Mouse (Mus musculus) heart, postnatal 0 days (tissue): ENCODE results near the gene Gm44790. TPM values are rescaled to one million over a fixed set of nuclear protein-coding genes. Genes with fewer than 3 reads are reported as not detected.
A peak's percentile ranks its signal among the peaks of the same experiment; 100 is the strongest.

Experiments used
- ATAC-seq: fragments of 200-750 bp; cut with Nextera tagmentation; 2 replicates; pipeline ENCODE4 v1.8.0; 2017; ENCODE audit warnings: low read depth, moderate number of reproducible peaks, moderate library complexity; ENCODE audit not compliant: insufficient read depth
- DNase-seq: peaks from one replicate; pipeline ENCODE4 v3.0.0-alpha.2; 2016; ENCODE audit warnings: low spot score
- H3K27ac ChIP-seq: fragments of 300-500 bp; sonication (generic); 2 replicates; pipeline ENCODE4 v1.5.1; 2014; ENCODE audit warnings: low read depth, mild to moderate bottlenecking
- H3K27me3 ChIP-seq: fragments of 300-500 bp; sonication (generic); 2 replicates; pipeline ENCODE4 v1.6.1; 2014; ENCODE audit warnings: low read length, mixed read lengths; ENCODE audit not compliant: control insufficient read depth, insufficient read depth
- H3K36me3 ChIP-seq: fragments of 300-500 bp; sonication (generic); replicated peaks from 2 replicates; pipeline ENCODE4 v1.6.1; 2014; ENCODE audit warnings: low read length, mixed read lengths; ENCODE audit not compliant: control insufficient read depth, insufficient read depth
- H3K4me1 ChIP-seq: fragments of 300-500 bp; sonication (generic); 2 replicates; pipeline ENCODE4 v1.6.1; 2014; ENCODE audit warnings: antibody characterized with exemption; ENCODE audit not compliant: control insufficient read depth, insufficient read depth
- H3K4me2 ChIP-seq: fragments of 300-500 bp; sonication (generic); 2 replicates; pipeline ENCODE4 v1.6.1; 2014; ENCODE audit warnings: low read depth, mild to moderate bottlenecking, low read length, moderate library complexity
- H3K4me3 ChIP-seq: fragments of 300-500 bp; sonication (generic); 2 replicates; pipeline ENCODE4 v1.5.1; 2014; ENCODE audit warnings: low read depth, low read length
- H3K9ac ChIP-seq: fragments of 300-500 bp; sonication (generic); replicated peaks from 2 replicates; pipeline ENCODE4 v1.6.1; 2014; ENCODE audit warnings: low read depth, low read length, mixed read lengths
- H3K9me3 ChIP-seq: fragments of 300-500 bp; sonication (generic); replicated peaks from 2 replicates; pipeline ENCODE4 v1.6.1; 2016; ENCODE audit warnings: low read length; ENCODE audit not compliant: control insufficient read depth
- CTCF ChIP-seq: IDR thresholded peaks from 2 replicates; pipeline ENCODE4 v1.5.1; 2016; ENCODE audit warnings: antibody characterized with exemption, control low read depth, low read depth
- EP300 ChIP-seq: IDR thresholded peaks from 2 replicates; pipeline ENCODE4 v1.6.1; 2016; ENCODE audit warnings: antibody characterized with exemption, low read depth
- WGBS: fragments of 180-500 bp; shearing (Covaris S2); extraction: QIAGEN DNeasy Blood & Tissue Kit; methylation state at CpG from one replicate; pipeline ENCODE4 v1.1.7; 2014; 5-methylcytosine and 5-hydroxymethylcytosine counted together
- polyA plus RNA-seq: library from polyadenylated mRNA; unstranded; fragments of >200 nt; fragmentation: Nextera tagmentation; extraction: Ambion mirVana; gene quantifications from 2 replicates; pipeline ENCODE4 v1.2.1, GENCODE M21; 2015
- total RNA-seq: library from RNA; depleted of rRNA; stranded (reverse); fragments of >200 nt; gene quantifications from 2 replicates; pipeline ENCODE4 v1.2.3, GENCODE M21; 2014; ENCODE audit warnings: low replicate concordance

Gm44790 gene
- total and polyA plus RNA-seq, 2 experiments from 2014 or later, result not detected

DNA sequence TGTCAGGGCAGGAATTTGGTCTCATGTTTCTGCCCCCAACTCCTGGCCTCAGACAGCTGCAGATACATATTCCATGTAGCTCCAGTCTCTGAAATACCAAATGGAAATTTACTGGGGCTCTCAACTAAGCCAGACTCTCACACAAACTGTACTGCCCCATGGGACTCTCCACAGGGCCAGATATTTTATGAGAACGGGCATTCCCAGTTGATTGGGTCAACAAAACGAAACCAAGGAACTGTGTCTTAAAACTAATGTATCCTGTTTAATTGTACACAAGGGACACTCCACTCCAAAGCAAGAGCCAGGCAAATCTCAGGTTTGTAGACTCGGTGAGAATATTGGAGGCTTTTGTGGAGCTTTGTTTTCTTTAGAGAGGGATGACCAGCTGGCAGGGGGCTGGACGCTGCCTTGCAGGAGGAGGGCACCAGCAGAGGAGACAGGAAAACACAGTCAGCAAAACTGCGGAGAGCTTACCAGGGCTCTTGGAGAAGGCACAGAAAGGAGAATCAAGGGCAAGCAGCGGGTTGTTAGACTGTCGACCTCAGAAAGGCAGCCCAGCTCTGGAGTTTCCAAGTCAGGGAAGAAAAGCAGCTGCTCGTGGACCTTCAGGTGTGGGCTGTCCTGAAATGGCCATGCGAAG lies 53.9 kb downstream of the Gm44790 start:
- DNase-seq (peak; percentile 59), ATAC-seq (no peak)
- H3K9me3 ChIP-seq, result no peaks in the 10 kb centered on the region
- H3K4me2 ChIP-seq, result peak overlapping the region; percentile 56
- peaks cover 58% of the 10 kb centered on the region for H3K4me1 ChIP-seq
- H3K36me3 ChIP-seq, result no peaks in the 10 kb centered on the region
- H3K27ac ChIP-seq, result peak overlapping the region; percentile 95
- no peak for TF ChIP-seq CTCF
- 19% methylated on average over 9 of the region's 9 CpGs for WGBS
- peak overlapping the region; percentile 19; the same call in 1 of the 2 replicates for H3K9ac ChIP-seq
- H3K27me3 ChIP-seq, result no peaks in the 10 kb centered on the region
- peak overlapping the region; percentile 24 for H3K4me3 ChIP-seq

GRCm38 (mm10) chr6:86481871-86482270 lies 55.4 kb downstream of the Gm44790 start:
- Histone ChIP-seq H3K27me3 (no peaks in the 10 kb centered on the region), H3K4me1 (peaks cover 44% of the 10 kb centered on the region), H3K4me3 (no peak overlapping the region), H3K27ac (no peak overlapping the region), H3K4me2 (no peak overlapping the region), H3K9me3 (no peaks in the 10 kb centered on the region), H3K9ac (no peak overlapping the region), H3K36me3 (no peaks in the 10 kb centered on the region)
- WGBS, result 81% methylated on average over 5 of the region's 5 CpGs
- no peak for TF ChIP-seq CTCF
- no peak for TF ChIP-seq EP300
- ATAC-seq, result no peak
- DNase-seq, result no peak

DNA sequence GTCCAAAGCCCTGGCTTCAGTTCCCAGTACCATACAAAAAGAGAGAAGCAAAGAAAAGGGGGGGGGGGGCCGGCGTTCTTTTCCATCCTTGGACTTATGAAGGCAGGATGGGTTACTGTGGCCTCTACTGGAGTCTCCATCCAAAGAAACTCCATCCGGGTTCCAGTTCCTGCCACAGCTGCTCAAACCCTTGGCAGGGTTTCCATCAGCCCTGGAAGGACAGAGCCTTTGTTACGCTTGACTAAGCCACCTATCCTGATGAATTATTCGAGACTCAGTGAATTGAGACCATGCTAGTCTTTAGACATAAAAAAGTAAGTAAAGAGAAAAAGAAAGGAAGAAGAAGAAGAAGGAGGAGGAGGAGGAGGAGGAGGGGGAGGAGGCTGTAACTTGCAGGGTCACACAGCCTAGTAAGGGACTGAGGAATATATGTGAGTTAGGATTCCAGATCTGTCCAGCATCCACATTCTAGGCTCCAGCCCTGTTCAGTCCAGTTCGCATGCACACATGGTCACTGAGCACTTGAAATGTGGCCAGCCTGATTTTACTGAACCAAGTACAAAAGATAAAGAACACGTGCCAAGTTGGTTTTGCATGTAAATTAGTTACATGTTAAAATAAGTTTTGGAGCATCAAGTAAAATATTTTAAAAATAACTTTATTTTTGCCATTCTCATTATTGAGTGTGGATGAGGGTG lies 59.6 kb downstream of the Gm44790 start:
- Histone ChIP-seq H3K36me3 (no peaks in the 10 kb centered on the region), H3K27ac (0 out of 2 replicates have a peak overlapping the region, but pooled peaks have one; percentile 51), H3K9ac (no peak overlapping the region), H3K4me1 (peaks cover 20% of the 10 kb centered on the region), H3K27me3 (no peaks in the 10 kb centered on the region), H3K9me3 (no peaks in the 10 kb centered on the region), H3K4me3 (no peak overlapping the region), H3K4me2 (no peak overlapping the region)
- no peak for ATAC-seq
- WGBS, result 74% methylated on average over 7 of the region's 7 CpGs
- no peak for DNase-seq
- no peak for TF ChIP-seq CTCF
- TF ChIP-seq EP300, result no peak

DNA sequence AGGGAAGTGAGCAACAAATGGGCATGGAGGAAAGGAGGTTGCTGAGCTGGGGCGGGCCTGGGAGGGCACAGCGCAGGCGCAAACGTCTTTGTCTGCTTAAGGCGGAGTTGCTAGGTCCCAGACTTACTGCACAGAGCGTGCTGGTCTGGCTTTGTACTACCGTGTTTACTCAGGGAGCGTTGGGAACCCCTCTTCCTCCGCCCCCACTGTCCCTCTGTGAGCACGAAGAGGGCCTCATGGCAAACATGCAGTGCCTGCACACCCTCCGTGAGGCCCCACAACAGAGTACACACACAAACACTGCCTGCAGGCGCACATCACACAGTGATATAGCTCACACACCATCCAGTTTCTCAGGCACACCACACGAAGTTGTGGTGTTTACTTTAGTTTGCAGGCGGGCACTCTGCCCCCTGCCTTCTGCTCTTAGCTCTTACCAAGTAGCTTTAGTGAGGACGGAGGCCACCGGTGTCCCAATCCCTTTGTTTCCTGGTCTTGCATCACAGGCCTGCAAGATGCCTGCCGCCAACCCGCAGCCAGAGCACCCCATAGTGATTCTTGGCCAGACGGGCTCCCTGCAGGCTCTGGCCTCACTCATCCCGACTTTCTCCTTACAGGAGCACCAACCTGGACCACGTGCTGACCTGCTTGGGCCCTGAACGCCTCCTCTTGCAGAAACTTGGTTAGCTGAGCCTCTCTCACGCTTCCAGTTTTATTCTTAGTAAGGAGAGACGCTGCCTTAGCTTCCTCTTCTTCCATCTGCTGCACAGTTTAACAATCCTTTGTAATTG lies 61.1 kb downstream of the Gm44790 start:
- Histone ChIP-seq H3K27ac (peak overlapping the region; percentile 94), H3K4me3 (peak overlapping the region; percentile 17), H3K4me2 (peak overlapping the region; percentile 46), H3K36me3 (no peaks in the 10 kb centered on the region), H3K27me3 (no peaks in the 10 kb centered on the region), H3K4me1 (peaks cover 20% of the 10 kb centered on the region), H3K9ac (peak overlapping the region; percentile 18), H3K9me3 (no peaks in the 10 kb centered on the region)
- 3% methylated on average over 24 of the region's 24 CpGs for WGBS
- TF ChIP-seq CTCF (peak; percentile 25; the same call in 1 of the 2 replicates), EP300 (0 out of 2 replicates have a peak, but pooled peaks have one; percentile 43)
- DNase-seq, result peak; percentile 89
- ATAC-seq, result peak; percentile 91

- Histone ChIP-seq H3K4me1 (peaks cover 20% of the 10 kb centered on the region), H3K36me3 (no peaks in the 10 kb centered on the region), H3K27ac (peak overlapping the region; percentile 94), H3K9ac (peak overlapping the region; percentile 18), H3K9me3 (no peaks in the 10 kb centered on the region), H3K27me3 (no peaks in the 10 kb centered on the region), H3K4me2 (peak overlapping the region; percentile 46), H3K4me3 (peak overlapping the region; percentile 17)
- no peak for TF ChIP-seq CTCF
- TF ChIP-seq EP300, result no peak
- peak; percentile 28; the same call in 1 of the 2 replicates for ATAC-seq
- peak; percentile 36 for DNase-seq
- WGBS, result 9% methylated on average over 3 of the region's 3 CpGs
These were observed 61.7 kb downstream of the Gm44790 start for GRCm38 (mm10) chr6:86488149-86488485.
